Mouse (Mus musculus) embryonic stem cell, embryonic (primary cell): ENCODE data around the gene Sgms1.

Experiments used
- CTCF ChIA-PET, 4 experiments: fragments of 300-600 bp in 2 of 4; fragments of 350-600 bp in 2 of 4; sonication (Branson Sonifier 250); formaldehyde crosslinking; loops; one replicate each; lab custom pipeline; 2022; ENCODE audit warnings: inconsistent platforms in 2 of 4; lab: Charles Lee
- POLR2A ChIA-PET, 4 experiments: fragments of 300-600 bp in 2 of 4; fragments of 350-600 bp in 2 of 4; sonication (Branson Sonifier 250); formaldehyde crosslinking; loops; one replicate each; lab custom pipeline; 2022; ENCODE audit warnings: antibody characterized with exemption in 4 of 4, inconsistent platforms in 1 of 4; lab: Charles Lee

The Sgms1 gene

GRCm38 (mm10) chr19:32189961-32190360 is 199.6 kb downstream of the Sgms1 start:
- ChIA-PET CTCF (interaction anchor here in 1 of 4 experiments (0.9 kb wide), 1 partner anchor 9 kb away, joined by 5 read pairs; no protein-coding TSS in a partner anchor), POLR2A (interaction anchor here in 3 of 4 experiments (0.7 to 2.4 kb wide), 14 partner anchors 9 to 198 kb away, joined by 3 to 12 read pairs (median 4); no protein-coding TSS in a partner anchor)

- CTCF ChIA-PET: no interaction called here
- POLR2A ChIA-PET: interaction anchor here (0.6 to 2.4 kb wide), 21 partner anchors 9 to 1136 kb away, joined by 3 to 12 read pairs (median 4); no protein-coding TSS in a partner anchor
Observed at GRCm38 (mm10) chr19:32189036-32189436, 200.5 kb downstream of the Sgms1 start.

- POLR2A ChIA-PET: interaction anchor here in 1 of 4 experiments (1.3 kb wide), 1 partner anchor 14 kb away, joined by 3 read pairs; no protein-coding TSS in a partner anchor
- CTCF ChIA-PET: no interaction called here
Observed at GRCm38 (mm10) chr19:32186594-32187092, 202.9 kb downstream of the Sgms1 start.

GRCm38 (mm10) chr19:32183005-32183404 is 206.5 kb downstream of the Sgms1 start:
- ChIA-PET CTCF (interaction anchor here in 2 of 4 experiments (0.6 to 1.1 kb wide), 2 partner anchors 13 to 104 kb away, joined by 3 to 4 read pairs; no protein-coding TSS in a partner anchor), POLR2A (interaction anchor here in 3 of 4 experiments (0.6 to 1.7 kb wide), 6 partner anchors 9 to 34 kb away, joined by 3 to 10 read pairs (median 4); no protein-coding TSS in a partner anchor)

- ChIA-PET POLR2A (interaction anchor here in 1 of 4 experiments (1.0 to 1.2 kb wide), 2 partner anchors 10 to 15 kb away, joined by 3 to 4 read pairs; no protein-coding TSS in a partner anchor), CTCF (interaction anchor here in 1 of 4 experiments (1.1 kb wide), 1 partner anchor 12 kb away, joined by 4 read pairs; no protein-coding TSS in a partner anchor)
Observed at GRCm38 (mm10) chr19:32182471-32182870, 207.0 kb downstream of the Sgms1 start.

GRCm38 (mm10) chr19:32181721-32182394 is 207.7 kb downstream of the Sgms1 start:
- POLR2A ChIA-PET: interaction anchor here in 2 of 4 experiments (0.8 to 3.3 kb wide), 5 partner anchors 7 to 29 kb away, joined by 3 to 12 read pairs (median 3); no protein-coding TSS in a partner anchor
- CTCF ChIA-PET: interaction anchor here in 1 of 4 experiments (2.8 kb wide), 1 partner anchor 12 kb away, joined by 15 read pairs; no protein-coding TSS in a partner anchor

GRCm38 (mm10) chr19:32180756-32181674 is 208.5 kb downstream of the Sgms1 start:
- ChIA-PET CTCF (interaction anchor here in 1 of 4 experiments (2.8 kb wide), 1 partner anchor 12 kb away, joined by 15 read pairs; no protein-coding TSS in a partner anchor), POLR2A (interaction anchor here in 2 of 4 experiments (0.8 to 3.3 kb wide), 7 partner anchors 8 to 61 kb away, joined by 3 to 12 read pairs (median 4); no protein-coding TSS in a partner anchor)

- ChIA-PET POLR2A (interaction anchor here in 2 of 4 experiments (1.2 to 3.3 kb wide), 11 partner anchors 9 to 96 kb away, joined by 3 to 12 read pairs (median 4); no protein-coding TSS in a partner anchor), CTCF (interaction anchor here in 1 of 4 experiments (2.8 kb wide), 1 partner anchor 11 kb away, joined by 15 read pairs; no protein-coding TSS in a partner anchor)
Observed at GRCm38 (mm10) chr19:32179978-32180413, 209.5 kb downstream of the Sgms1 start.

GRCm38 (mm10) chr19:32179514-32179913 is 210.0 kb downstream of the Sgms1 start:
- POLR2A ChIA-PET: interaction anchor here in 3 of 4 experiments (0.7 to 3.3 kb wide), 18 partner anchors 9 to 140 kb away, joined by 3 to 12 read pairs (median 4); no protein-coding TSS in a partner anchor
- CTCF ChIA-PET: interaction anchor here in 2 of 4 experiments (0.6 to 2.8 kb wide), 2 partner anchors 10 kb away, joined by 10 to 15 read pairs; no protein-coding TSS in a partner anchor

GRCm38 (mm10) chr19:32178161-32178560 is 211.4 kb downstream of the Sgms1 start:
- ChIA-PET CTCF (interaction anchor here in 1 of 4 experiments (1.6 kb wide), 1 partner anchor 142 kb away, joined by 3 read pairs; no protein-coding TSS in a partner anchor), POLR2A (interaction anchor here in 2 of 4 experiments (1.4 to 3.0 kb wide), 5 partner anchors 11 to 32 kb away, joined by 4 to 12 read pairs (median 5); no protein-coding TSS in a partner anchor)

- POLR2A ChIA-PET: interaction anchor here in 2 of 4 experiments (1.1 to 2.8 kb wide), 5 partner anchors 13 to 143 kb away, joined by 3 to 12 read pairs (median 4); no protein-coding TSS in a partner anchor
- CTCF ChIA-PET: no interaction called here
Observed at GRCm38 (mm10) chr19:32176458-32176857, 213.1 kb downstream of the Sgms1 start.

GRCm38 (mm10) chr19:32175991-32176390 is 213.5 kb downstream of the Sgms1 start:
- ChIA-PET CTCF (interaction anchor here in 2 of 4 experiments (0.6 to 0.8 kb wide), 3 partner anchors 17 to 144 kb away, joined by 3 to 15 read pairs (median 3); no protein-coding TSS in a partner anchor), POLR2A (interaction anchor here in 2 of 4 experiments (0.8 to 1.9 kb wide), 6 partner anchors 9 to 144 kb away, joined by 3 to 6 read pairs (median 3); no protein-coding TSS in a partner anchor)

GRCm38 (mm10) chr19:32175013-32175412 is 214.5 kb downstream of the Sgms1 start:
- ChIA-PET CTCF (interaction anchor here in 1 of 4 experiments (0.5 kb wide), 1 partner anchor 185 kb away, joined by 25 read pairs; no protein-coding TSS in a partner anchor), POLR2A (interaction anchor here in 2 of 4 experiments (1.0 to 2.7 kb wide), 10 partner anchors 9 to 145 kb away, joined by 3 to 10 read pairs (median 6); no protein-coding TSS in a partner anchor)

GRCm38 (mm10) chr19:32174561-32174960 is 215.0 kb downstream of the Sgms1 start:
- POLR2A ChIA-PET: interaction anchor here in 2 of 4 experiments (0.6 to 2.7 kb wide), 17 partner anchors 9 to 214 kb away, joined by 3 to 23 read pairs (median 4); no protein-coding TSS in a partner anchor
- CTCF ChIA-PET: interaction anchor here in 2 of 4 experiments (0.5 to 0.8 kb wide), 2 partner anchors 23 to 186 kb away, joined by 3 to 25 read pairs; no protein-coding TSS in a partner anchor

- ChIA-PET CTCF (interaction anchor here in 1 of 4 experiments (0.8 kb wide), 1 partner anchor 23 kb away, joined by 3 read pairs; no protein-coding TSS in a partner anchor), POLR2A (interaction anchor here in 2 of 4 experiments (0.7 to 2.7 kb wide), 21 partner anchors 10 to 215 kb away, joined by 3 to 23 read pairs (median 4); no protein-coding TSS in a partner anchor)
Observed at GRCm38 (mm10) chr19:32173522-32174184, 215.9 kb downstream of the Sgms1 start.

- POLR2A ChIA-PET: interaction anchor here in 3 of 4 experiments (0.7 to 2.8 kb wide), 9 partner anchors 11 to 148 kb away, joined by 3 to 23 read pairs (median 4); no protein-coding TSS in a partner anchor
- CTCF ChIA-PET: interaction anchor here in 1 of 4 experiments (4.3 kb wide), 1 partner anchor 148 kb away, joined by 27 read pairs; no protein-coding TSS in a partner anchor
Observed at GRCm38 (mm10) chr19:32172511-32172981, 217.0 kb downstream of the Sgms1 start.
